Comparison of ENCODE assay signal across 8 mouse cellular contexts in the genomic region with DNA sequence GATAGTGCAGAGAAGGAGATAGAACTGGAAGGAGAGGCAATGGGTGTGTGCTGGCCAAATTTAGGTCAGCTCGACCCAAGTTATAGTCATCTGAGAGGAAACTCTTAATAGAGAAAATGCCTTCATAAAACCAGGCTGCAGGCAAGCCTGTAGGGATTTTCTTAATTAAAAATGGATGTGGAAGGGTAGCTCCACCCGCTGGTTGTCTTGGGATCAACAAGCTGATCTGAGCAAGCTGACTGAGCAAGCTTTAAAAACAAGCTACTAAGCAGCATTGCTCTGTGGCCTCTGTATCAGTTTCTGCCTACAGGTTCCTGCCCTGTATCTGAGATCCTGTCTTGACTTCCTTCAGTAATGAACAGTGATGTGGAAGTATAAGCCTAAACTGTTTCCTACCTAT.
A peak's percentile ranks its signal among the peaks of the same experiment; 100 is the strongest.
DNase-seq lines count a peak whose midpoint lies in the region; ATAC-seq and TF ChIP-seq lines count a peak whose summit lies in the region.
"Had no signal": no experiment of that assay in that cellular context is flagged by ENCODE, and none has a peak within 500 bp of the region (broad histone marks: within the 10 kb centered on the region; RNA-seq: fewer than 3 reads in every experiment).

No protein-coding gene starts in this region.

- WGBS in heart, adult 2 months = 40% methylated on average over 2 of the region's 2 CpGs
- WGBS in heart, embryonic 10.5 days = 59% methylated on average over 2 of the region's 2 CpGs
- WGBS in midbrain, postnatal 0 days = 56% methylated on average over 2 of the region's 2 CpGs
- WGBS in midbrain, embryonic 16.5 days = 58% methylated on average over 2 of the region's 2 CpGs

- no peaks in the 10 kb centered on the region for H3K4me1 ChIP-seq in heart, adult 2 months (ENCODE audit: control insufficient read depth, insufficient read depth, low read length)
- no peaks in the 10 kb centered on the region for H3K4me1 ChIP-seq in heart, embryonic 10.5 days
- no peaks in the 10 kb centered on the region for H3K4me1 ChIP-seq in midbrain, postnatal 0 days (ENCODE audit: insufficient read depth, low read length)
- H3K4me1 ChIP-seq in midbrain, embryonic 16.5 days (ENCODE audit: control insufficient read depth, insufficient read depth, low read length) = no peaks in the 10 kb centered on the region
- H3K4me1 ChIP-seq: embryonic facial prominence, embryonic 12.5 days had no signal

- H3K27ac ChIP-seq in heart, adult 2 months = no peak overlapping the region
- H3K27ac ChIP-seq in heart, embryonic 10.5 days = no peak overlapping the region
- H3K27ac ChIP-seq in midbrain, postnatal 0 days (ENCODE audit: low read depth, low read length) = no peak overlapping the region
- no peak overlapping the region for H3K27ac ChIP-seq in midbrain, embryonic 16.5 days (ENCODE audit: low read length)
- H3K27ac ChIP-seq: embryonic facial prominence, embryonic 12.5 days had no signal

- no peak for TF ChIP-seq EP300 in heart, adult 2 months (IDR thresholded peaks at IDR 0.05; ENCODE audit: insufficient read depth, low read depth, low read length)

- peak; percentile 39 for TF ChIP-seq CTCF in heart, adult 2 months (IDR thresholded peaks at IDR 0.05)
- peak; percentile 53 for TF ChIP-seq CTCF in midbrain, postnatal 0 days (IDR thresholded peaks at IDR 0.05)

- no peaks in the 10 kb centered on the region for H3K9me3 ChIP-seq in heart, embryonic 10.5 days
- no peaks in the 10 kb centered on the region for H3K9me3 ChIP-seq in midbrain, postnatal 0 days (ENCODE audit: low read length)
- no peaks in the 10 kb centered on the region for H3K9me3 ChIP-seq in midbrain, embryonic 16.5 days (replicated peaks; ENCODE audit: control insufficient read depth, low read length, poor library complexity, severe bottlenecking)
- H3K9me3 ChIP-seq: embryonic facial prominence, embryonic 12.5 days had no signal

- no peak overlapping the region for H3K4me3 ChIP-seq in heart, adult 2 months
- H3K4me3 ChIP-seq in heart, embryonic 10.5 days = no peak overlapping the region
- no peak overlapping the region for H3K4me3 ChIP-seq in midbrain, postnatal 0 days (ENCODE audit: low read depth, low read length)
- no peak overlapping the region for H3K4me3 ChIP-seq in midbrain, embryonic 16.5 days (ENCODE audit: low read depth, low read length)
- H3K4me3 ChIP-seq: embryonic facial prominence, embryonic 12.5 days had no signal

- no peaks in the 10 kb centered on the region for H3K79me2 ChIP-seq in heart, adult 2 months (replicated peaks; ENCODE audit: control insufficient read depth, insufficient read depth, low read length)

- intact Hi-C loops in heart, adult 2 months (cut with DNase I) = no loop called here

- DNase-seq in heart, adult 2 months = no peak
- no peak for DNase-seq in heart, embryonic 10.5 days (ENCODE audit: low spot score)
- DNase-seq in midbrain, postnatal 0 days (ENCODE audit: low spot score) = peak; percentile 58
- peak; percentile 64 for DNase-seq in layer of hippocampus, adult 11-12 months (ENCODE audit: low spot score)
- DNase-seq in telencephalon, adult 2 months (ENCODE audit: low read depth, low spot score) = peak; percentile 41
- no peak for DNase-seq in spleen, adult 12 weeks (ENCODE audit: low spot score)

- H3K9ac ChIP-seq in heart, adult 2 months (ENCODE audit: low read depth, low read length) = no peak overlapping the region
- H3K9ac ChIP-seq in midbrain, postnatal 0 days (replicated peaks; ENCODE audit: low read length, poor library complexity, severe bottlenecking) = no peak overlapping the region
- no peak overlapping the region for H3K9ac ChIP-seq in midbrain, embryonic 16.5 days (ENCODE audit: low read depth, low read length)
- H3K9ac ChIP-seq: embryonic facial prominence, embryonic 12.5 days had no signal

- no peak overlapping the region for H3K4me2 ChIP-seq in midbrain, postnatal 0 days (ENCODE audit: low read depth, low read length, poor library complexity, severe bottlenecking)
- H3K4me2 ChIP-seq in midbrain, embryonic 16.5 days (ENCODE audit: low read length) = no peak overlapping the region
- H3K4me2 ChIP-seq: embryonic facial prominence, embryonic 12.5 days had no signal

- no peaks in the 10 kb centered on the region for H3K36me3 ChIP-seq in heart, adult 2 months (ENCODE audit: control insufficient read depth, insufficient read depth, low read length)
- no peaks in the 10 kb centered on the region for H3K36me3 ChIP-seq in heart, embryonic 10.5 days
- H3K36me3 ChIP-seq in midbrain, postnatal 0 days (ENCODE audit: insufficient read depth, low read length) = no peaks in the 10 kb centered on the region
- no peaks in the 10 kb centered on the region for H3K36me3 ChIP-seq in midbrain, embryonic 16.5 days (ENCODE audit: control insufficient read depth, insufficient read depth, low read length)
- H3K36me3 ChIP-seq: embryonic facial prominence, embryonic 12.5 days had no signal

- no peak for TF ChIP-seq POLR2A in heart, adult 2 months (IDR thresholded peaks at IDR 0.05; ENCODE audit: insufficient read depth, low read depth, low read length)

- no peaks in the 10 kb centered on the region for H3K27me3 ChIP-seq in heart, adult 2 months (ENCODE audit: control insufficient read depth, insufficient read depth, low read length)
- H3K27me3 ChIP-seq in heart, embryonic 10.5 days (ENCODE audit: insufficient read depth, poor library complexity, severe bottlenecking) = no peaks in the 10 kb centered on the region
- H3K27me3 ChIP-seq in midbrain, postnatal 0 days (ENCODE audit: insufficient read depth, low read length) = no peaks in the 10 kb centered on the region
- H3K27me3 ChIP-seq in midbrain, embryonic 16.5 days (ENCODE audit: control insufficient read depth, insufficient read depth, low read depth, low read length) = no peaks in the 10 kb centered on the region
- H3K27me3 ChIP-seq: embryonic facial prominence, embryonic 12.5 days had no signal

- no peak for ATAC-seq in midbrain, postnatal 0 days (ENCODE audit: low FRiP score)
- no peak for ATAC-seq in midbrain, embryonic 16.5 days

Comparison
In these comparisons a context has a peak if more than half of its experiments do, and no peak if none do; other contexts are left out.
1. DNase-seq: peak in midbrain, postnatal 0 days (single experiment), layer of hippocampus, adult 11-12 months (single experiment) and telencephalon, adult 2 months (single experiment); none in heart, adult 2 months (0 of 2), heart, embryonic 10.5 days (single experiment) and spleen, adult 12 weeks (single experiment).